Mouse (Mus musculus) frontal cortex, adult 2 months (tissue): ENCODE results near the gene Pgf. TPM values are rescaled to one million over a fixed set of nuclear protein-coding genes. Genes with fewer than 3 reads are reported as not detected.

Experiments
- DNase-seq, 2 experiments: peaks; one replicate each; pipeline ENCODE4 v3.0.0; 2022; ENCODE audit warnings: low spot score in 1 of 2; ENCODE audit errors: extremely low spot score in 1 of 2
- polyA plus RNA-seq: library from polyadenylated mRNA; depleted of rRNA; stranded (reverse); fragments of >200 nt; gene quantifications from 2 replicates; pipeline ENCODE4 v1.2.3, GENCODE M21; 2012; rRNA removed

Gene Pgf
- polyA plus RNA-seq, 1 experiment: 4.0 TPM

DNA sequence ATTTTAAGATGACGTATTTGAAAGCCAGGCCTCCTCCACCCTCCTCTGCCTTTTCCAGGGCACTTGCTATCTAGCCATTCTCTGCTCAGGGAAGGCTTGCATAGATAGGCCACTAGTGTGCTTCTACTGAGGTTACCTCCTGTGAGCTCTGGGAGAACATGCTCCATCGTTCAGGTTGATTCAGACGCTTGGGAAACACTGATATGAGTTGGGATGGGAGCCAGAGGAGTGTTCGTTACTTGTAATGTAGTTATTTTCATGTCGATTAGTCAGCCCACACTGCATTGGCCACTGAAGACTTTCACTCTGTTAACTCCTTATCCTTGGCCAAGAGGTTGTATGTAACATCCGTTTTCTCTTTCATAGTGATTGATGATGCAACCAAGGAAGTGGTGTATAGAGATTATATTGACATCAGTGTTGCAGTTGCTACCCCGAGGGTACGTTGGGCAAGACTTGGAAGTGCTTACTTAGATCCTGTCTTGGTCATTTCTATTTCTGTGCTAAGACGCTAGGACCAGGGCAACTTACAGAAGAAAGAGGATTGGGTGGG is 48.1 kb downstream of the Pgf start:
- no peak for DNase-seq

DNA sequence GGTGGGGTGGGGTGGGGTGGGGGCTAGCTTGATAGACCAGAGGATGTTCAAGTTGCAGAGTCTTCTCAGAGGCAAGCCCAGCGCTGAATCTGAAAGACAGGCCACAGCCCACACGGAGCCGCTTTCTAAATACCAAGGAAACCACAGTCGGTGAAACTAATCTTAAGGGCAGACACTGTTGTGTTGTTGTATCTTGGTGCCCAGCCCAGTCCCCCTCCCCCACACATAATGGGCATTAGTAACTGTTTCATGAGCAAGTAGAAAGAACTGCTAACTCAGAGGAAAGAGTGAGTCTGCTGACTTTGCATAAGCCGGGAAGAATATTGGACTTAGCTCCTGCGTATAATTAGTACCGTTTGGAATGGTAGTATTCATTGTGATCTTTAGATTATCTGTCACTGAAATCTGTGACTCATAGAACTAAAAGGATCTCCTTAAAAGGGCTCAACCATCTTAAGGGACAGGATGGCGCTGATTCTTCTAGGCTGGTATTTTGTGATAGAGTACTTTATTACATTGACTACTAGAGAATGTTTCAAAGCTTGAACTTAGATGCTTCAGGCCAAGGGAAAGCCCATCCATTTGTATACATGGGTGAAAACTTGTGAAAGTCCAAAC is 50.5 kb downstream of the Pgf start:
- DNase-seq: no peak

DNA sequence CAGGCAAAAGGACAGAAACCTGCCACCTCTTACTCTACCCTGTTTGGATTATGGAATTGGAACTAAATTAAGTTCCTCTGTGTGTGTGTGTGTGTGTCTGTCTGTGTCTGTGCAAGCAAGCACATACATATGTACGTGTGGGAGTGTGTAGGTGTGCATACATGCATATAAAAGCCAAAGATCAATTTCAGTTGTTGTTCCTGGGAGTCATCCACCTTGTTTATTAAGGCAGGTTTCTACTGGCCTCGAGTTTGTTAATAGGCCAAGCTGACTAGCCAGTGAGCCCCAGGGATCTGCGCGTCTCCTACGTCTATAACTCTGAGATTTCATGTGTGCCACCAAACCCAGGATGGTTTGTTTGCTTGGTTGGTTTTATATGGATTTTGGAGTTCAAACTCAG is 52.8 kb downstream of the Pgf start:
- DNase-seq: no peak

DNA sequence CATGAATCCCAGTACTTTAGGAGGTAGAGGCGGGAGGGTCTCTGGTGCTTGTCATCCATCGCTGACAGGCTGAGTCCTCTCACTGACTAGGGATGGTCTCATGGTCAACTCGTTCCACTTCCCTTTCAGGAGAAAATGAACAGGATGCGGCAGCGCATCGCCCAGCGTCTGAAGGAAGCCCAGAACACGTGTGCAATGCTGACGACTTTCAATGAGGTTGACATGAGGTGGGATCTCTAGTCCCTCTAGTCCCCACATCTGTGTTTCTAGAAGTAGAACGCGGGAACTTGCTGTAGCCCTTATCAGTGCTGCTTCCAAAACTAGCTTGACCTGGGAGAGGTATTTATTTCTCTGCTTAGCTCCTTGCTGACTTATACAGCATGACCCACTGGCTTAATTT is 53.9 kb downstream of the Pgf start:
- no peak for DNase-seq

DNA sequence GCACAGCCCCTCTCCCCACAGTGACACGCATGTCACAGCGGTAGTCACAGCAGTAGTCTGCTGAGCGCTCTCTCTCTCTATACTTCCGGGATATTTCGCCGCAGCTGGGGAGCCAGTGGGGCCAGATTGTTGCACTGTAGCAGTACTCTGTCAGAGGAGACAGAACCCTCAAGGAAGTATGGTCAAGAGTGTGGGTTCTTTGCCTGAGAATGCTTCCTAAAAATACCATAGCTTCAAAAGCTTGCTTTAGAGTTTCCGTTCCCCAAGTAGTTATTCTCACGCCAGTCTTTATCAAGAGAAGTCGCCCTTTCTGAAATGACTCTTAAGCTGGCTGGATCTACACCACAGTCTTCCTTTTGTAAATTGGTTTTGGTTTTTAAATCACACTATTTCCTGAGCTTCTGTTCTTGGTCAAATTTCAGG is 54.5 kb downstream of the Pgf start:
- no peak for DNase-seq

DNA sequence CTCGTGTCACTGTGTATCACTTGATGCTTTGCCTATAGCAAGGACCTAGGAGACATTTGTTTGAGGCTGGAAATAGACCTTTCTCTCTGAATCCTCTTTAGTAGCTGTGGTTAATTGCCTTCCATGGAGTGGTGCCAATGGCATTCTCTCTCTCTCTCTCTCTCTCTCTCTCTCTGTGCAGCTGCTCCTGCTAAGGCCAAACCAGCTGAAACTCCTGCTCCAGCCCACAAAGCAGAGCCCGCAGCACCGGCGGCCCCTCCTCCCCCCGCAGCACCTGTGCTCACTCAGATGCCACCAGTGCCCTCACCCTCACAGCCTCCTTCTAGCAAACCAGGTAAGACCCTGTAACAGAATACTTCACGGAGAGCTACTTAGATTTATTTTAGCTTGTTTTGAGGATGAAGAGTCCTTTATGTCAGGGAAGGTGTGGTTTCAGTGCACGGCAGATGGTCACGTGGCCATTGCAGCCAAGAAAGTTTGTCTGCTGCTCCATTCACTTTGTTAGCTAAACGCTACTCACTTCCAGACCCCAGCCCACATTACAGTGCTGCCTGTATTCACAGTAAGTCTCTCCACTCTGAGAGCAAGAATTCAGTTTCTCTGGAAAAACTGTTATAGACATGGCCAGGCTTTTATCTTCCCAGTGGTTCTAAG is 55.7 kb downstream of the Pgf start:
- no peak for DNase-seq

Other genes with a start within 250 kb of the Pgf start
- gene Fcf1, start 206.9 kb downstream of the Pgf start, polyA plus RNA-seq: 70.9 and 73.9 TPM in 2 replicates
- gene Arel1, start 206.9 kb downstream of the Pgf start, polyA plus RNA-seq: 65.7 and 66.6 TPM in 2 replicates
- 75.0 and 81.0 TPM in 2 replicates for gene Ylpm1, start 181.5 kb downstream of the Pgf start, polyA plus RNA-seq
- 1.3 TPM in 2 replicates for gene Prox2, start 67.0 kb downstream of the Pgf start, polyA plus RNA-seq
- gene Dlst, start 67.0 kb downstream of the Pgf start, polyA plus RNA-seq: 155 and 158 TPM in 2 replicates
- gene Rps6kl1, start 26.5 kb downstream of the Pgf start, polyA plus RNA-seq: 35.6 and 40.1 TPM in 2 replicates
- 87.8 and 91.3 TPM in 2 replicates for gene Eif2b2, start 41.7 kb upstream of the Pgf start, polyA plus RNA-seq
- gene Mlh3, start 92.8 kb upstream of the Pgf start, polyA plus RNA-seq: 13.5 and 14.5 TPM in 2 replicates
- gene Acyp1, start 110.6 kb upstream of the Pgf start, polyA plus RNA-seq: 35.6 and 44.0 TPM in 2 replicates
- gene Zc2hc1c, start 110.8 kb upstream of the Pgf start, polyA plus RNA-seq: 0.92 and 0.94 TPM in 2 replicates
- 33.9 and 38.0 TPM in 2 replicates for gene Nek9, start 161.6 kb upstream of the Pgf start, polyA plus RNA-seq
- 128 and 136 TPM in 2 replicates for gene Tmed10, start 197.1 kb upstream of the Pgf start, polyA plus RNA-seq